Mouse (Mus musculus): ENCODE measurements at regions not wholly inside any gene's neighbourhood (a gene's known extent, or its start where the extent isn't known, plus 50 kb on each side); places are given as distances from the start of the nearest gene placed in this dataset.

GRCm38 (mm10) chr1:159163113-159163885, 68.8 kb upstream of the Cop1 start:
- TF ChIP-seq CTCF (IDR thresholded peaks at IDR 0.05; ENCODE audit: extremely low read depth, insufficient read depth, insufficient read length, insufficient replicate concordance) (no peak), POLR2A (IDR thresholded peaks at IDR 0.05; ENCODE audit: low read depth, low read length) (no peak)

Data from spleen, adult 2 months (tissue).